Mouse (Mus musculus) lung, postnatal 10 days (tissue): ENCODE data around the gene Gm45713.
"Not testable (repeated sequence)": the region's sequence is repeated elsewhere in the genome, so short reads cannot be mapped to it uniquely, and the experiment has no call there.

Experiments
- DNase-seq: peaks from one replicate; pipeline ENCODE4 v3.0.0; 2021

Gm45713 gene

DNA sequence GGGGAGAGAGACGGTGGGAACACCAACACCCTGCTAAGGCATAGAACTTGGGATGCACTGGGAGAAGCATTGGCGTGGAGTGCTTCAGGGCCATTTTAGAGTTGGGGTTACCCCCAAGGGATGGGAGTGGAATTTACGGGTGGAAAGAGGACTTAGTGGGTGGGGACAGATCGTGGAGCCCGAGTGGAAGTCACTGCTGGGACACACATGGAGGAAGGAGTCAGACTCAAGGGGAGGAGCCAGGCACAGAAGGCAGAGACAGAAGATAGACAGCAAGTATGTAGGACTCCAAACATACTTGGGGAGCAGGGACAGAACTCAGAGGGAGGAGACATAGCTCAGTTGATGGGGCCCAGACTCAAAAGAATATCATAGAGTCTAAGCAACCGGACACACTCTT lies 26.5 kb upstream of the Gm45713 start:
- DNase-seq = no peak

DNA sequence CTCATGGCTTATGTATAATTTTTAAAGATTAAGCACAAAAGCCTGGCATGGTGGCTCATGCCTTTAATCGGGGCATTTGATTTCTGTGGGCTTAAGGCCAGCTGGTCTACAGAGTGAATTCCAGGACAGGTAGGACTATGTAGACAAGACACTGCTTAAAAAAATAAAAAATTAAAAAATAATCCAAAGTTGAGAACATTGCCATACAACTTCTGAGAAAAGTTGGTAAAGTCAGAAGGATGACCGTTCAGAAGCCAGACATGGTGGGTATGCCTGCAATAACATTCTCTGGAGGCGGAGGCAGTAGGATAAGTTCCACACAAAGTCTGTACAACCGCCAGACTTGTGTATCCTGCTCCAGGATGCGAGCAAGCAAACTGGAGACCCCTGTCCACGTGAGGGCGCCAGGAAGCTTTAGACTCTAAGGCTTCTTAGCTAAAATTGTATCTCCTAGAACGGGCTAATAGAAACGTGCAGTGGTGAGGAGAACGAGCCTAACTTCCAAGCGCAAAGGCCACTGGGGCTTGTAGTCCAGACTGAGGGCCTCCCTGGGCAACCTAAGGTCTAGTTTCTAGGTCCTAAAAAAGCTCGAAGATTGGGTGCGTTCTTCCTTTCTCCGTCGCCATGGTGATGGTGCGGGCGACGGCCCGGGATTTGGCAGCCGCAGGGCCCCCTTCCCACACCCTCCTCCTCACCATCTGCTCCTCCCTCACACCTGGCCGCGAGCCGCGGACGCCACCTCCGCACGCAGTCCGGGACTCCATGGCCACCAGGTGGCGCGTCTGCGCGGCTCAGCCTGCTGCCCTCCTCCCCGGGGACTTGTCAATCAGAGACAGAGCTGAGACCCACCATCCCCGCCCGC lies 25.8 kb upstream of the Gm45713 start:
- DNase-seq = peak; percentile 92

DNA sequence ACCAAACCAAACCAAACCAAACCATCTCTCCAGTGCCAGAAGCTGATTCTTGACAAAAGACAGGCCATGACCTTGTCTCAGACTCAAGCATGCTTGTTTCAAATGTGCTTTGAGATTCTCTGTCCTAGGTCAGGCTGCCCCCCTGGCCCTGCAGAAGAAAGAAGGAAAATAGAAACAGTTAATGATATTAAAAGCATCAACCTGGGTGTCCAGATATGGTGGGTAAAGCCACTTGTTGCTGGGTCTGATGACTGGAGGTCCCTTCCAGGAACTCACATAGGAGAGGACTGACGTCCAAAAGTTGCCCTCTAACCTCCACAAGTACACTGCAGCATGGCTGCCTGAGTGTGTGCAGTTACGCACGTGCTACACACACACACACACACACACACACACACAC lies 24.8 kb upstream of the Gm45713 start:
- no peak for DNase-seq

DNA sequence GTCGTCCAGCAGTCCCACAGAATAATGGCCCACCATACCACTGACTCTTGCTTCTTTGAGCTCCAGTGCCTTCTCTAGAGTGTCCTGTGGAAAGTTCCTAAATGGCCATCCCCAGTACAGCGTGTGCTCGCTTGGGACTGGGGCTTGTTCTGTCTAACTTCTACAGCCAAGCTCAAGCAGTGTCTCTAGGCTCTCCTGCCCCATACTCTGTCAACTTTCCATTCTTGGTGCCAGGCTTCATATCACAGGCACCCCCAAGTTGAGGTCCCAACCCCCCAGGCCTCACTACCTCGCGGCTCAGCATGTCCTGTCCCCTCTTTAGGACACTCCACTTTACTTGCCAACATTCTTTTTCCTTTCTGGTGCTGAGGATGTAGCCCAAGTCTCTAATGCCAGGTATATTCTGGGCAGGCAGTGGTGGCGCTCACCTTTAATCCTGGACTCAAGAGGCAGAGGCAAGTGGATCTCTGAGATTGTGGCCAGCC lies 24.3 kb upstream of the Gm45713 start:
- DNase-seq = no peak

DNA sequence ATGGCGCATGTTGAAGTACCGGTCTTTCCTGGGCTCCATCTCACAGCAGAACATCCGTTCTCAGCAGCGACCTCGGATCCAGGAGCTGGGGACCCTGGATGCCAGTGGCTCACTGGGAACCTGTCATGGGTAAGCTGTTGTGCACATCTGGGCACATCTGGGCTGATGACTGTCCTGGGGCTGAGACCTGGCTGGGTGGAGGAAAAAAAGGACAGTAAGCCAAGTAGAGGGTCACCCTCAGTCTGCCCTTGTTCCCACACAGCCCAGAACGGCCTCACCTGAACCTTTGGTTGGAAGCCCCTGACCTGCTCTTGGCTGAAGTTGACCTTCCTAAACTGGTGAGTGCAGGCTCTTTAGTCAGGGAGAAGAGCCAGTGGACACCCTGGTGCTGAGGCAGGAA lies 23.0 kb upstream of the Gm45713 start:
- no peak for DNase-seq

DNA sequence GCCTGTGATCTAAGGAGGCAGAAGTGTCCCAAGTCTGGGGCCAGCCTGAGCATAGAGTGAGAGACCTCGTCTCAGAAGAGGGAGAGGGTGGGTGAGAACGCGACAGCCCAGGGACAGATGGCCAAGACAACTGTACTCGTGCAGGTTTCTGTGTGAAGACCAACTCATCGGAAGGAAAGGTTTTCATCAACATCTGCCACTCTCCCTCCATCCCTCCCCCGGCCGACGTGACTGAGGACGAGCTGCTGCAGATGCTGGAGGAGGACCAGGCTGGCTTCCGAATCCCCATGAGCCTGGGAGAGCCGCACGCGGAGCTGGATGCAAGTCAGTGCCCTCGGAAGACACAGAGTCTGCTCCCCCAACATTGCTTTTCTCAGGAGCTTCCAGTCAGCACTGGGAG lies 21.4 kb upstream of the Gm45713 start:
- DNase-seq = no peak

DNA sequence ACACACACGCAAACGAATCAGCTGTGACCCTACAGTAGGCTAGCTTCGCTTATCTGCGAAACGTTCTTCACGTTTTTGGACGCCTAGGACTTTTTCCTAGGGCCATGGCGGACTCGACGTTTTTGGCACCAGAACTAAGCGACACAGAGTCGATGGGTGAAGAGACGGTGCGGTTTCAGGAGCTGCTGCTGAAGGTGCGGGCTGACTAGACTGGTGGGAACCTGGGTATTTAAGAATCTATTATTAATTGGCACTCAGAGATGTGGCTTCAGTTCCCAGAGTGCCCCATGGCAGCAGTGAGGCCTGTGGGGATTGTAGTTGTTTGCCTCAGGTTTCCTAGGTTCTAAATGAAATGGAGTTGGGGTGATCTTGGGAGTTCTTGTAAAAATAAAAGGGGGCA lies 20.2 kb upstream of the Gm45713 start:
- DNase-seq = no peak

DNA sequence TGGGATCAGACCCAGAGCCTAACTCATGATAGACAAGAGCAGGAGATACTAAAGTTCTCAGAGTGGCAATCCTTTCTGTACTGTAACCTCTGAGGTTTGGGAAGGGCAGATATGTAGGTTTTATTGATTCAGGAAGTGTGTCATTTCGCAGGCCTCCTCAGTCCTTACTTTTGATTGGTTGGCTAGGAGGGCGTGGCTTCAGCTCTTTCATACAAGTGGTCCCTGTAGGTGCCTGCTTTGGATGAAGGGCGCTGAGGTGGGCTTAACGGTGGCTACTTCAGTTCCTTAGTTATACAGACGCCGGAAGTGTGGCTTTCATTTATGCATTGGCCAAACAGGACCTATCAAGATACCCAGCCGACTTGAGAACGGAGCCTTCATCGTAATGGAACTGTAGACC lies 19.6 kb upstream of the Gm45713 start:
- DNase-seq = no peak

DNA sequence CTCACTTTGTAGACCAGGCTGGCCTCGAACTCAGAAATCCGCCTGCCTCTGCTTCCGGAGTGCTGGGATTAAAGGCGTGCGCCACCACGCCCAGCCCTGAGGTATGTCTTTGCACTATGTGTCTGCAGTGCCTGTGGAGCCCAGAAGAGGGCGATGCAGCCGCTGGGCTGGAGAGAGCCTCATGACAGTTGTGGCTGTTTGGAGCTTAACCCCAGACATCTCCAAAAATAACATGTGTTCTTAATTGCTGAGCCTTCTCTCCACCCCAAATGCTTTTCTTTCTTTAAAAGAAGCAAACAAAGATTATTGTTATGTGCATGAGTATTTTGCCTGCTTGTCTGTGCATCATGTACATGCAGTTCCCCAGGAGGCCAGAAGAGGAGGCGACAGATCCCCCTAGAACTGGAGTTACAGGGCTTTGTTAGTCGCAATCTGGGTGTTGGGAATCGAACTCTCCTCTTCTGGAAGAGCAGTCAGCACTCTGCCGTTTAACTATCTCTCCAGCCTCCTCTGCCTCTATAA lies 19.0 kb upstream of the Gm45713 start:
- peak; percentile 84 for DNase-seq

DNA sequence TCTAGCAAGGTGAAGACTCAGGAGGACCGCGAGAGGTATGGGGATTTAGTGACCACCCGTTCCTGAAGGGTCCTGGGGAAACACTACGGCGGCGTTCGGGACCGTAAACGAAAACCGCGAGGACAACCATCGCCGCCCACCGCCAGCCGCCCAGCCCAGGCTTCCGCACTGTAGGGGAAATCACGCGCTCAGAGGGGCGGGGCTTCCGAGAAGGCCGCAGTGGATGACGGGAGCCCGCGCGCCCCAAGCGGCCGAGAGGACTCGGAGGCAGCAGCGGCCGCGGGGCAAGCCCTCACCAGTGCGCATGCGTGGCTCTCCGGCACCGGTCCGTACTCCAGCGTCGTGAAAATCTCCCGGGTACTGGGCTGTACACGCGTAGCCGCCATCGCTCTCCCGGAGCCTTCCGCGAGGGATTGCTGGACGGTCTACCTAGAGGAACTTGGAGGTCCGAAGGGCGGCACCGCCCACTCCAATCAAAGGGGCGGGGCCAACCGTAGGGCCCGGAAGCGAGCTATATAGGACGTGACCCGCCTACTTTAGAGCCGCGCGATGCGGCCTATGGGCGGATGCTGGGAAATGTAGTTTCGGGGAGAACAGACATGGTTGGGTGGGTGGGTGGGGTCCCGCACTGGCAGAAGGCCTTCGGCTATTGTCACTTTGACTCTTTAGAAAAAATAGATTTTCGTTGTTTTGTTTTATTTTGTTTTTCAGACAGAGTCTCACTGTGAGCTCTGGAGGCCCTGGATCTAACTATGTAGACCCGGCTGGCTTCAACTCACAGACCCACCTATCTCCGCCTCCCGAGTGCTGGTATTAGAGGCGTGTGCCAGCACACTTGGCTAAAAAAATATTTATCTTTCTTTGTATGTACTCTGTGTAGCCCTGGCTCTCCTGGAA lies 18.3 kb upstream of the Gm45713 start, which contains the start of the genes Pih1d1 and Aldh16a1:
Gene Pih1d1, plus strand, starts transcription at position 208 of the 897 bp plus-strand sequence.
Gene Aldh16a1, minus strand, starts transcription at position 489 of the 897 bp plus-strand sequence.
- DNase-seq = peak; percentile 98

DNA sequence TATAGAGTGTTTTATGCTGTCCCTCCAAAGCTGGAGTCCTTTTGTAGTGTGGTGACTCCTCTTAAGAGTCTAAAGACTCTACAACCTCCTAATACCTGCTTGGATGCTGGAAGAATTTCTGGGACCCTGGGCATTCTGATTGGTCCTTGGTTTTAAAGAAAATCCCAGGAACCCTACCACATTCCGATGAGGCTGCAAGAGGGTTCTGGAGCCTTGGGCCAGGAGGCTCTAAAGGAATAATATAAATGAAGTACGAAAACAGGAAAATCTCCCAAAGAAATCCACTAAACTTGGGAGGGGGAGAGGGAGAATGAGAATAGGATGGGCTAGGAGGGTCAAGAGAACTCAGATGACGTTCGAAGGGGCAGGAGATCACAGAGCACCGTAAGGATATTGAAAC lies 17.6 kb upstream of the Gm45713 start:
- DNase-seq = no peak

DNA sequence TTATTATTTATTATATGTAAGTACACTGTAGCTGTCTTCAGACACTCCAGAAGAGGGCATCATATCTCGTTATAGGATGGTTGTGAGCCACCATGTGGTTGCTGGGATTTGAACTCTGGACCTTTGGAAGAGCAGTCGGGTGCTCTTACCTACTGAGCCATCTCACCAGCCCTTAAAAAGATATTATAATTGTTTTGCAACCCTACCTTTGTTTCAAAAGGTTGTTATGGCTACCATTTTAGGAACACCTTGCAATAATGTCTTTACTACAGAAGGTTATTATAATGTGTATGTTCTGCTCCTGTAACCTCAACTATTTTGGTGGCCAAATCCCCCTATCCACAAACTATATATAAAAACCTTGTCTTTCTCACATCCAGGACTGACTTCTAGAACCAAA lies 17.0 kb upstream of the Gm45713 start:
- not testable (repeated sequence) for DNase-seq

DNA sequence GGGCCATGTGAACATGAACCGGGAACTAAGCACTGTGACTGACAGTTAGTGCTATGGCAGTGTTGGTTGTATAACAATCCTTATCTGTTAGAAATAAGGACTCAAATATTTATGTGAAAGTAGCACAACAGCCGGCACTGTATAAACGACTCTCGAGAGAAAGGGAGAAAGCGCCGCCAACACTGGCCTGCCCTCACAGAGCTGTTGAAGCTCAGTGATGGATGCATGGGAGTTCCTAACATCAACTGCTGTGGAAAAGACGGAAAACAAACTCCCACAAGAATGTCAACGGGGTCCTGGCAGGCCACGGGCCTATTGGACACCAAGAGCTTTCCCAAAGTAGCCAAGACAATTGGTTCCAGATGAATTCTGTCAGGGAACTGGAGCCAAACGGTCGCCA lies 15.3 kb upstream of the Gm45713 start:
- DNase-seq = peak; percentile 86

DNA sequence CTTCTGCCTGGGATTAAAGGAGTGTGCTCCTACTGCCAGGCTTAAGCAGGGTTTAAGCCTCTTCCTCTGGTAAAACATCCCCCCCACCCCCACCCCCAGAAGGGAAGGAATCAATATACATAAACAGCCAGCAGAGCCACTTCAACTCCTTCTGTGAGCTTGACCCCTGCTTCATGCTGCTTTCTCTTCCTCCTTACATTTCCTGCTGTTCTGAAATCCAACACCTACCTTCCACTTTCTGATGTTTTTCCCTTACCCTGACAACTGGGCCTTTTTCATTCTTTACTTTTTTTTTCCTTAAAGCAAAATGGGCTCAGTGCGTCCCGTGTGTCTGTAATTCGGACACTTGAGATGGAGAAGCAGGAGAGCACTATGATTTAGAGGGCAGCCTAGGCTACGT lies 14.3 kb upstream of the Gm45713 start:
- DNase-seq = no peak

DNA sequence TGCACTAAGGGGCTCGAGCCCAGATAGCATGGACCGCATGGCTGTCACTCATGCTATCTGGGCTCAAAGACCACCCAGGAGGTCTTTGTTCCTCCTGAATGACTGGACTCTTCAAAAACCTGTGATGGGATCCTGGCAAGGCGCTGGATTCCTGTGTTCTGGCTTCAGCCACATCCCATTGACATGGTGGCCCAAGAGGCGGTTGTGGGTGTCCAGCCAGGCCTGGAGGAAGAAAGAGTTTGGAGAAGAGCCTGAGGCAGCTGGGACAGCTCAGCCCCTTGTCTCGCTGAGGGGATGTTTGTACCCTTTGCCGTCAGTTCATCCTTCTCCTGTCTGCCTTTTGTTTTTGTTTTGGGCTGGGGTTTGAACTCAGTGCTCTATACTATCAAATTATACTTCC lies 13.5 kb upstream of the Gm45713 start:
- DNase-seq = peak; percentile 81

DNA sequence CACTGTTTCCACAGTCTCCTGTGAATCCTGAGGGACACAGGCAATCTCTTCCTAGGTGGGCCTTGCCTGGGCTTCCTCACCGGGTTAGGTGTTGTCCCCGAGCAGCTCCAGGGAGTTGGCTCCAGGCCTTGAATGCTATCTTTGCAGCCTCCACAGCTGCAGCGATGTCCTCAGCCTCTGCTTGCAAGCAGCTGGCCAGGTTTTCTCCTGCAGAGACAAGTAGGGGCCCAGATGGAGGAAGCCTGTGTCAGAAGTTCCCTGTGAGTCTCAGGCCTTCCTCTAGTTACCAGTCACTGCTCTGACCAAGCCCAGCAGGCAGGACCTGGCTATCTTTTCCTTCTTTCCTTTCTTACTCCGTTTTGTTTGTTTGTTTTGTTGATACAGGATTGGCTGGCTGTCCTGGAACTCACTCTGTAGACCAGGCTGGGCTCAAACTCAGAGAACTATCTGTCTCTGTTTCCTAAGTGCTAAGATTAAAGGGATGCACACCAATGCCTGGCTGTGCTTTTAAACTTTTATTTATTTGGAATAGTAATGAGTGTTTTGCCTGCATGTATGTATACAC lies 12.6 kb upstream of the Gm45713 start:
- no peak for DNase-seq

DNA sequence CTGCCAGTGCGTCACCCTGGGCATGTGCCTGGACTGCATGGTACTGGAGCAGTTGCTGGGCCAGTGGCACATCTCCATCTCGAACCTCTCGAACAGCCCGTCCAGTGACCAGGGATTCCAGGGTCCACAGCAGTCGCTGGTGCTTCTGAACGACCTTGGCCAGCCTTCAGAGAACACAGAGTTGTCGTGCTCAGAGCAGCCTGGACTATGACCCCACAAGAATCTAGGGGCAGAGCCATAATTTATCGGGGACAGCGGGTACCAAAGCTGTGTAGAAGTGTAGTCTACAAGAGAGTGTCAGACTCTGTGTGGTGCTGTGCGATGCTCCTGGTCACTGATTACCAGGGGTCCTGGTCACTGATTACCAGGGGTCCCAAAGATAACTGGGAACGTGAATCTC lies 11.9 kb upstream of the Gm45713 start:
- no peak for DNase-seq

DNA sequence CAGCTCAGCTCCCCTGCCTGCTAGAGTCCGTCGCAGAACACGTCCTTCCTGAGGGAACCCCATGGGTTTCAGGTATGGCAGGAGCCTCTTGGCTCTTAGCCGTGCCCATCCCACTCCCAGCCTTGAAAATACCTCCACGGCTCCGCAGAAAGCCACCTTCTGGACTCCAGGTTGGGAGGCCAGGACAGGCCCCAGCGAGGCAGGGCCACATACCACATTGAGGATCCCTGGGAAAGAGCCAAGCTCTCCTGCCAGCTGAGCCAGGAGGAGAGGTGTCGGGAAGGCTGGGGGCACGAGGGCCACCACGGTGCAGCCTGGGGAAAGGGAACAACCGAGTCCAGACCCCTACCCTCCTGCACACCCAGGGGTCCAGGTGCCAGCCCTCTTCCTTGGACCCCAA lies 11.2 kb upstream of the Gm45713 start:
- no peak for DNase-seq

DNA sequence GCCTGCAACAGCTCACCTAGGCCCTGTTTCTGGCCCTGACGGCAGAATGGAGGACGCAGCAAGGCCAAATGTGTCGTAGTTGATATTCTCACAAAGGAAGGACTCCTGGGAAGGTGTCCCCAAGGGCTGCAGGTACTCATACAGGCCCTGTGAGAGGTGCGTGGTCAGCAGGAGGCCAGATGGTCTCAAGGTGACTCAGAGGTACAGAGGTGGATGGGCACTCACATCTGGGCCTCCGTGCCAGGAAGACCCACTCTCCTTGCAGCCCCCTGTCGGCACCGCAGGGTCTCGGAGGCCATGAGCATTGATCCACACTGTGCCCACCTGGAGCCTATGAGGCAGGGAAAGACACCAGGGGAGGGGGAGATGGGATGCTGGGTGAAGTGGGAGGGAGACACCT lies 9.4 kb upstream of the Gm45713 start:
- DNase-seq = no peak

DNA sequence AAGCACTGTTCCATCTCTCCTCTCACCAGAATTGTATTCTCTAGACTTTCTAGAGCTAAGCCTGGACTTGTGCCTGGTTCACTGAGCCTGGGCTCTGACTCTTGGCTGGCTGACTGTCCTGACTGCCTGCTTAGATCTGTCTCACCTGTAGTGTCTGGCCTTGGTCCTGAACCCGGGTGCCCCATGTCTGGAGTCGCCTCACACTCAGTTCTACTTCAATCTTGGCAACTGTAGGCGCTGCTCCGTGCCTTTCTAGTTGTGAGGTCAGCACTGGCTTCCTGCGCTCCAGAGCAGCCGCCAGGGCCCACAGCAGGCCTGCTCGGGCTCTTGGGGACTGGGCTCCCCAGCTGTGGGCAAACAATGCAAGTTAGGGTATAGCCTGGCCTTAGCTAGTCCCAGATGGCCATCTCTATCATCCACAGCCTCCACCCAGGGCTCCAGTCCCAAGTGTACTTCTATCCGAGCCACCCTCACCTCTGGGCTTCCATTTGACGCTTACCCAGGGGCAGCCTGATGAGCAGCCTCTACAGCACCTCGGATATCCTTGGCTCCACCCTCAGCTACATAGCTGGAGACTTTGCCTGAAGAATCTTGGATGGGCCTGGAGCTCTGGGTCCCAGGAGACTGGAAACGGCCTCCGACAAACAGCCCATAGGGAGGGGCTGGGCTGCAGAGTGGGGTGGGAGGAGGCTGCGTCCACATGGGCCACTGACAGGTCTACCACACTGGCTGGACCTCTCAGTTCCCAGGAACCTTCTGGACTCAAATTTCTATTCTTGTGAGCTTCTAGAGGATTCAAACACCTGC lies 8.5 kb upstream of the Gm45713 start:
- DNase-seq = no peak

DNA sequence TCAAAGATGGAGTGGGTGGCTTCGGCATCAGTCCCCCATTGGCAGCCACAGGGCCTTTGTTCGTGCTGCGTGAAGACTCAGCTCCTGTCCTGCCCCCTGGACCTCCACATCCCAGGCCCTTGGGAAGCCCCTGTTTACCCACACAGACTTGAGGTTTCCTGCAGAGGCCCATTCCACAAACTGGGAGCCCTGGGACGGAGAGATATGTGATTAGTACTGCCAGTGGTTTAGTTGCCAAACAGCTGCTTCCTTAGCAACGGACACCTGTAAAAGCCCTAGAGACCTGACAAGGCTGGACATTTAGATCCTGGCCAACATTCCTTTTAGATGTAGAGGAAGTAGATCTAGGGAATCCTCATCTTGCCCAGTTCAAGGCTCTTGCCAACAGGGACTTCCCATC lies 5.9 kb upstream of the Gm45713 start:
- no peak for DNase-seq

DNA sequence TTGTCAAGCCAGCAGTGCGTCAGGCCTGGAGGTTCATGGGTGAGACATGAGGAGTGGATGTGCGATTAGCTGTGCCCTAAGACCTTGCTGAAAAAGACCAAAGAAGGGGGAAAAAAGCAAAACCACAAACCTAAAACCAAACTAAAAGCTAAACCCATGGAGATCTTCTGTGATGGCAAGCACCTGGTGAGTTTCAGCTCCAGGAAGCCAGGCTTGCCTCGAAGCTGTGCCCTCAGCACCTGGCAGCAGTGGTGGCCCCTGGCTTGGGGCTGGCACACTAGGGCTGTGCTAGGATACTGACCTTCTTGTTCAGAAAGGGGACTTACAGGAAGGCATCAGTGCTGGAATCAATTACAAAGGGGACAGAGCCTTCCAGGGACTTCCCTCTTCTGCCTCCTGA lies 5.3 kb upstream of the Gm45713 start:
- DNase-seq = no peak
